Mouse (Mus musculus): ENCODE measurements around the gene Wfdc16. TPM values are rescaled to one million over a fixed set of nuclear protein-coding genes. Genes with fewer than 3 reads are reported as not detected.
"Not testable (repeated sequence)": the region's sequence is repeated elsewhere in the genome, so short reads cannot be mapped to it uniquely, and the experiment has no call there.

Gene Wfdc16
- total RNA-seq, 2 experiments from 2014 or later: not detected

GRCm38 (mm10) chr2:164603482-164603881 lies 35.1 kb downstream of the Wfdc16 start:
- DNase-seq (ENCODE audit: low spot score in 2 of 2): no peak

GRCm38 (mm10) chr2:164600179-164600578 lies 38.4 kb downstream of the Wfdc16 start:
- no peak for DNase-seq (ENCODE audit: low spot score in 2 of 2)

GRCm38 (mm10) chr2:164593494-164593893 lies 45.1 kb downstream of the Wfdc16 start, which contains the start of gene Eppin:
Gene Eppin (minus strand): TSS chr2:164593594.
- DNase-seq (ENCODE audit: low spot score in 2 of 2): no peak

- peak in 1 of 2 experiments; percentile 53 for DNase-seq (ENCODE audit: low spot score in 2 of 2)
These were observed 46.6 kb downstream of the Wfdc16 start for GRCm38 (mm10) chr2:164592014-164592413.

GRCm38 (mm10) chr2:164585025-164585725 lies 53.4 kb downstream of the Wfdc16 start, which contains the start of gene Wfdc6a:
Gene Wfdc6a (minus strand): TSS chr2:164585447.
- DNase-seq (ENCODE audit: low spot score in 2 of 2): not testable (repeated sequence)

Other genes starting within 250 kb of the Wfdc16 start
- gene Slpi, start 249.7 kb downstream of the Wfdc16 start, total RNA-seq (2021): under 1 TPM; 0.61 to 0.77 TPM
- under 1 TPM; 0.38 to 0.42 TPM for gene Rbpjl, start 235.7 kb downstream of the Wfdc16 start, total RNA-seq (2021)
- 10 to 100 TPM; 11.0 to 11.2 TPM for gene Matn4, start 233.6 kb downstream of the Wfdc16 start, total RNA-seq (2021)
- gene Sdc4, start 194.9 kb downstream of the Wfdc16 start, total RNA-seq (2021): 100 to 1,000 TPM; 122 to 140 TPM
- 10 to 100 TPM; 37.9 to 39.9 TPM for gene Sys1, start 181.8 kb downstream of the Wfdc16 start, total RNA-seq (2021)
- gene Gm20458, start 177.8 kb downstream of the Wfdc16 start, total RNA-seq (2021): 1 to 10 TPM; 5.4 to 9.9 TPM
- not detected for gene Trp53tg5, start 165.1 kb downstream of the Wfdc16 start, total RNA-seq (2021)
- gene Dbndd2, start 152.7 kb downstream of the Wfdc16 start, total RNA-seq (2021): 100 to 1,000 TPM; 118 to 138 TPM
- 10 to 100 TPM; 80.8 to 86.1 TPM for gene Pigt, start 141.3 kb downstream of the Wfdc16 start, total RNA-seq (2021)
- under 1 TPM; 0.67 to 0.96 TPM for gene Wfdc2, start 76.4 kb downstream of the Wfdc16 start, total RNA-seq (2021)
- not detected for gene Spint3, start 65.3 kb downstream of the Wfdc16 start, total RNA-seq (2021)
- gene Wfdc6a, start 53.3 kb downstream of the Wfdc16 start, total RNA-seq (2021): not detected
- not detected for gene Eppin, start 45.2 kb downstream of the Wfdc16 start, total RNA-seq (2021)
- not detected for gene Wfdc6b, start 25.3 kb downstream of the Wfdc16 start, total RNA-seq (2021)
- not detected for gene Wfdc8, start 25.2 kb downstream of the Wfdc16 start, total RNA-seq (2021)
- gene Wfdc10, start 17.2 kb upstream of the Wfdc16 start, total RNA-seq (2021): not detected
- gene Wfdc9, start 17.8 kb upstream of the Wfdc16 start, total RNA-seq (2021): not detected
- not detected for gene Wfdc11, start 35.3 kb upstream of the Wfdc16 start, total RNA-seq (2021)
- not detected for gene Wfdc13, start 46.3 kb upstream of the Wfdc16 start, total RNA-seq (2021)
- not detected for gene Spint4, start 59.7 kb upstream of the Wfdc16 start, total RNA-seq (2021)
- gene Spint5, start 76.5 kb upstream of the Wfdc16 start, total RNA-seq (2021): not detected
- 1 to 10 TPM; 1.4 to 1.7 TPM for gene Wfdc3, start 107.1 kb upstream of the Wfdc16 start, total RNA-seq (2021)
- 10 to 100 TPM; 33.8 to 36.0 TPM for gene Dnttip1, start 107.2 kb upstream of the Wfdc16 start, total RNA-seq (2021)
- under 1 TPM in 1 of 2 experiments, not detected in 1; 0.38 TPM for gene Ube2c, start 131.1 kb upstream of the Wfdc16 start, total RNA-seq (2021)
- gene Tnnc2, start 141.2 kb upstream of the Wfdc16 start, total RNA-seq (2021): not detected
- gene Snx21, start 147.0 kb upstream of the Wfdc16 start, total RNA-seq (2021): 10 to 100 TPM; 39.7 to 41.8 TPM
- 10 to 100 TPM; 25.6 to 27.0 TPM for gene Acot8, start 166.1 kb upstream of the Wfdc16 start, total RNA-seq (2021)
- 1 to 10 TPM; 9.1 to 9.3 TPM for gene Zswim3, start 166.3 kb upstream of the Wfdc16 start, total RNA-seq (2021)
- gene Zswim1, start 183.9 kb upstream of the Wfdc16 start, total RNA-seq (2021): 10 to 100 TPM; 22.7 to 26.3 TPM
- gene Spata25, start 189.7 kb upstream of the Wfdc16 start, total RNA-seq (2021): under 1 TPM in 1 of 2 experiments, not detected in 1; 0.43 TPM
- gene Ctsa, start 194.1 kb upstream of the Wfdc16 start, total RNA-seq (2021): 100 to 1,000 TPM; 103 TPM
- gene Neurl2, start 194.7 kb upstream of the Wfdc16 start, total RNA-seq (2021): 1 to 10 TPM; 2.5 to 3.0 TPM
- gene Pltp, start 218.9 kb upstream of the Wfdc16 start, total RNA-seq (2021): 10 to 100 TPM; 77.0 to 77.9 TPM
- 10 to 100 TPM; 41.9 to 45.2 TPM for gene Pcif1, start 240.5 kb upstream of the Wfdc16 start, total RNA-seq (2021)

All from layer of hippocampus, adult 18-20 months (tissue).